Mouse (Mus musculus) heart, postnatal 4 days (tissue): ENCODE measurements around the gene 4921536K21Rik. TPM values are rescaled to one million over a fixed set of nuclear protein-coding genes. Genes with fewer than 3 reads are reported as not detected.
"Not testable (repeated sequence)": the region's sequence is repeated elsewhere in the genome, so short reads cannot be mapped to it uniquely, and the experiment has no call there.

Experiments
- DNase-seq: peaks from one replicate; pipeline ENCODE4 v3.0.0; 2021
- total RNA-seq, 2 experiments: library from RNA; stranded (reverse); gene quantifications; 2 replicates each; pipeline ENCODE4 v1.2.3; 2021

The 4921536K21Rik gene
- under 1 TPM; 0.14 to 0.17 TPM for total RNA-seq

GRCm38 (mm10) chr11:3894406-3895281 lies at the start of gene 4921536K21Rik, which contains the start of gene Dusp18:
4921536K21Rik (minus strand) TSS chr11:3895098.
Dusp18 (plus strand) TSS chr11:3895240.
- DNase-seq, result peak; percentile 95

GRCm38 (mm10) chr11:3941371-3941770 lies 46.5 kb upstream of the 4921536K21Rik start:
- peak; percentile 1 for DNase-seq

GRCm38 (mm10) chr11:3937321-3937874 lies 42.5 kb upstream of the 4921536K21Rik start:
- no peak for DNase-seq

GRCm38 (mm10) chr11:3936318-3936717 lies 41.4 kb upstream of the 4921536K21Rik start:
- DNase-seq, result no peak

GRCm38 (mm10) chr11:3935135-3935534 lies 40.2 kb upstream of the 4921536K21Rik start:
- DNase-seq, result no peak

- DNase-seq, result no peak
Measured at GRCm38 (mm10) chr11:3933756-3934285, 38.9 kb upstream of the 4921536K21Rik start.

- DNase-seq, result peak; percentile 87
Measured at GRCm38 (mm10) chr11:3931511-3932211, 36.8 kb upstream of the 4921536K21Rik start, which contains the start of gene Tcn2. Tcn2 (minus strand) TSS chr11:3932159.

GRCm38 (mm10) chr11:3930931-3931330 lies 36.0 kb upstream of the 4921536K21Rik start:
- peak; percentile 2 for DNase-seq

GRCm38 (mm10) chr11:3930019-3930418 lies 35.1 kb upstream of the 4921536K21Rik start:
- peak; percentile 3 for DNase-seq

GRCm38 (mm10) chr11:3925916-3926315 lies 31.0 kb upstream of the 4921536K21Rik start:
- DNase-seq, result no peak

- DNase-seq, result no peak
Measured at GRCm38 (mm10) chr11:3922731-3923130, 27.8 kb upstream of the 4921536K21Rik start.

GRCm38 (mm10) chr11:3922115-3922514 lies 27.2 kb upstream of the 4921536K21Rik start:
- DNase-seq, result no peak

GRCm38 (mm10) chr11:3921281-3921850 lies 26.5 kb upstream of the 4921536K21Rik start:
- DNase-seq, result peak; percentile 41

- no peak for DNase-seq
Measured at GRCm38 (mm10) chr11:3920476-3920875, 25.6 kb upstream of the 4921536K21Rik start.

GRCm38 (mm10) chr11:3918738-3919137 lies 23.8 kb upstream of the 4921536K21Rik start:
- DNase-seq, result no peak

- peak; percentile 89 for DNase-seq
Measured at GRCm38 (mm10) chr11:3914109-3914840, 19.4 kb upstream of the 4921536K21Rik start, which contains the start of gene Slc35e4. Slc35e4 (minus strand) TSS chr11:3914664.

- DNase-seq, result peak; percentile 91
Measured at GRCm38 (mm10) chr11:3913316-3914108, 18.6 kb upstream of the 4921536K21Rik start.

GRCm38 (mm10) chr11:3912875-3913271 lies 18.0 kb upstream of the 4921536K21Rik start:
- peak; percentile 30 for DNase-seq

- DNase-seq, result peak; percentile 32
Measured at GRCm38 (mm10) chr11:3912100-3912874, 17.4 kb upstream of the 4921536K21Rik start.

- DNase-seq, result not testable (repeated sequence)
Measured at GRCm38 (mm10) chr11:3911440-3911839, 16.5 kb upstream of the 4921536K21Rik start.
